Mouse (Mus musculus): ENCODE measurements around the gene 2410004P03Rik.
"Not testable (repeated sequence)": the region's sequence is repeated elsewhere in the genome, so short reads cannot be mapped to it uniquely, and the experiment has no call there.

Gene 2410004P03Rik

DNA sequence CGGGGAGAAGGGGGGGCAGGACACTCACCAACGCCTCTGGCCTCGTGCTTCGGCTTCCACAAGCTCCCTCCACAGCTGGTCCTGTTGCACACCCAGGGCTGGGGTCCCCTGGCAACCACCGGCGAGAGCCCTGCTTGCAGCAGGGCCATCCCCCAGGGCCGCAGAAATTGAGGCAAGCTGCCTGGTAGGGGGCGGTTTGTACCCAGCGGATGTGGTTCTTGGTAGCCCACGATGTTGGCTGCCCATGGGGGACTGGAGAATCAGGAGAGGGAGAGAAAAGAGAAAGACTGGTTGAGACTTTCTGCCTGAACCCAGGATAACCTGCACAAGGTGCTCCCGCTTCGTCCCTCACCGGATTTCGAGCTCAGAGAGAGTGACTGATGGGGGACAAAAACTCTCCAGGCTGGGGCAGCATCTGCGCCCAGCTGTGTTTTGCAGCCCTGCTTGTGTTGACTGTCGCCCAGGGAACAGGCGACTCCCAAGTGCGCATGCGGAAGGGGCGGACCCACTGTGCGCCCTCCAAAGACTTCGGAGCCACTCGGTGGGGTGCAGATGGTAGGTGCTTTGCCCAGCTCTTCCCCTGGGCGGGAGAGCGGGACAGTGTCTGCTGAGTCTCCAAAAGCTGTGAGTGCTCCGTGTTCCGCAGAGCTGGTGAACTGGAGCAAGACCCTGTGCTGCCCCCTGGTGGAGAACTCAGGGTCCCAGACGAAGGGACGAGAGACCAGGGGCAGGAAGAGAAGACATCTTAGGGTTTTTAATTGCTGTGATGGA is at the start of gene 2410004P03Rik:
Gene 2410004P03Rik, minus strand, starts transcription at position 628 of the 771 bp plus-strand sequence.
- DNase-seq, result peak; percentile 85

DNA sequence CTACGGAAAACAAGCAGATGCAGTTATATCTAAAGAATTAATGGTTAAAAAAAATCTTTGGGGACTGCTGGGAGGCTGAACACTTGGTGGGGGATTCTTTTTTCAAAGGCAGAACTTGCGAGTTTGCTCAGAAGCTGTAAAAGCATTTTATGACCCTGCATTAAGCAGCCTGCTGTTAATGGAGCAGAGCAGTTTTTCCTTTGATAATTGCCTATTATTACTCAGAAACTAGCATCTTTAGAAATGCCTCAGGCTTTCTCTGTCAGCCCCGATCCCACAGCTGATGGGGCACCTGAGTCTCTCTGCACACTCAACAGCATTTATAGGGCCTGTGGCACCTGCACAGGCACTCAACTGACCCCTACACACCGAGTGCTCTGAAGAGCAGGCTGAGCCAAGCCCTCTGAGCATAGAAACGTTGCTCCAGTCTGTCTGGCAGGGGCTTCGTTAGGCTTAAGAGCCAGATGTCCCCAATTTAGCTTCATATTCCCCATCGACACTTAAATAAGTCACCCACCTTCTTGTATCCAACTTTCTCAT is 49.7 kb upstream of the 2410004P03Rik start:
- DNase-seq, result no peak

DNA sequence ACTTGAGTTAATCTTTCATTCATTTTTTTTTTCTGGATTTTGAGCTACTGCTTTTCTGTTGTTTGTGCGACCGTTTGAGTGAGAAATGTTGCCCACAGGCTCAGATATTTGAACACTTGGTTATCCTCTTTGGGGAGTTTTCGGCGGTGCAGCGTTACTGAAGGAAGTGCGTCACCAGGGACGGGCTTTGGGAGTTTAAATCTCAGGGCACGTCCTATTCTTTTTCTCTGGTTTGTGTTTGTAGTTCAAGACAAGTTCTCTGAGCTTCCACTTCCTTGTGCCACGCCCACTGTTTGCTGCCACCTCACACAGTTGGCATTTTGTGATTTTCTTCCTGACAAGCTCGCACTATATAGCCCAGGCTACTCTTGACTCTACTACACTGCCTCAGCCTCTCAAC is 47.0 kb upstream of the 2410004P03Rik start:
- DNase-seq, result no peak

DNA sequence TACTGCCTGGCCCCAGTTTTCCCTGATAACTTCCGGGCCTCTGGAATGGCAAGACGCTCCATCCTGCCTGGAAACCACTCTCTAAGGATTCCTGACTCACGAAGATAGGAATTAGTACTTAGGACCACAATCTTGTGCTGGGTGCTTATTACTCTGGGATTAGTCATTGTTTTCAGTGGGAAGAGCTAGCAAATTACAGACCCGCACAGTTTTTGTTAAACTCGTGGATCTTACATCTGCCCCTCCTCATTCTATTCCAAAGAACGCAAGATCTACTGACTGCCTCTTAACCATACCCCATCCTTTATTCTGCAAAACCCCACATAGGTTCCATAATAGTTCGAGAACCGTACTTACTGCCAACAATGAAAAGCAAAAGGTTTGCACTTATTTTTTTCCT is 45.6 kb upstream of the 2410004P03Rik start:
- no peak for DNase-seq

DNA sequence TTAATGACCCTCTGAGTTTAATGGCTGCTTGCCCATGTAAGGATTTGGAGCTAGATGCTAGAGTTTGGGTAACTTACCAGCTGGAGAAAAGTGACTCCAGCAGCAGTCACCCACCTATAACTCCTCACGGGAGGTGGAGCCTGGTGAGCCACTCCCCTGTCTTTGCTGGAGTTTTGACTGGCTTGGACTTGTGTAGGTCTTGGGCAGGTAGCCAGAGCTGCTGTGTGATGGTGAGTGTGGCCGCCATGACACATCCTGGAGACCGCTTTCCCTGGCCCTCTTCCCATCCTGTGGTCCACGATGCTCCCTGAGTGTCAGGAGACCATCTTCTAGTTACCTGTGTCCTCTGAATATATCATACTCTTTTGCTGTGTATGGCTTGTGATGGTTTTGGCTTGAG is 44.2 kb upstream of the 2410004P03Rik start:
- no peak for DNase-seq

DNA sequence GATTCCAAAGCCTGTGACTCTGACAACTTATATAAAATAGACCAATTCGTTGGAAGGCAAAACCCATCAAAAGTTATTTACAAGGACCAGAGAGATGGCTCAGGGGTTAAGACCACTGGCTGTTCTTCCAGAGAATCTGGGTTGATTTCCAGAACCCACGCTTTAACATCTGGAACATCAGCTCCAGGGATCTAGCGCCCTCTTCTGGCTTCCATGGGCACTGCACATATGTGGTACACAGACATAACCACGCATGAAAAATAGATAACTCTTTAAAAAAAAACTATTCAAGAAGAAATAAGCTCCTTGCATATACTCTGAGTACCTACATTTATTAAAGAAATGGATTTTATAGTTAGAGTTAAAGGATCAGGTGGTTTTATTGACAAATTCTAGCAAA is 43.2 kb upstream of the 2410004P03Rik start:
- no peak for DNase-seq

DNA sequence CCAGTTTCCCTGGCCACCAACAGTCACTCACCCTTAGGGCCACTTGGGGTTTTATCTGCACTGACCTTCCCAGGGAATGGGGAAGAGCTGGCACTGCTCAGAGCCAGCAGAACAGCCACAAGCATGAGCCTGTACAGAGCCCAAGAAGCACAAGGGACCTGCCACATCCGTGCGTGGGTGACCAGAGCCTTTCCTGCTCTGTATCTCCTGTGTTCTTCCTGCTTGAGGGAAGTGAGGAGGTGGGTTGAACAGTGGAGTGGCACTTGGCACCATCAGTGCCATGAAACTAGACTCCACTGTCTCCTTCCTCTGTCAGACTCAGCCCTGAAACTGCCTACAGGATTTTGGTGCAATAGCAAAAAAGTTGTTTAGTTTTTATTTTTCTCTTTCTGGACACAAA is 41.1 kb upstream of the 2410004P03Rik start:
- DNase-seq, result no peak

DNA sequence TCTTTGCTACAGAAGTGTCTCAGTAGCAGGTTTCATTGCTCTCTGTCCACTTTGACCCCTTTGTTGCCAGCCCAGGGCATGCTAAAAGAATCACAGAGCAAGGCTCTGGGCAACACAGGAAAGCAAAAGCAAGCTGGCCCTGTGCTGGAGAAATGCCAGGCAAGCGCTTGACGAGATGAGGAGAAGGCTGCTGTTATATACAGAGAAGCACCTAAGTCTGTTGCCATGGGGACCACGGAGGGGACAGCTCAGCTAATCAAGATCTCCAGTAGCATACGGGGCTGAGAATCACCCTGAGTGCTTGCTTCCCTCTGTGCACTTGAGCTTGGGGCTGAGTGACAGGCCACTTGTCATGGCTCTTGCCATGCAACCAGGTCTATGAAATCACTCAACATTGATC is 39.5 kb upstream of the 2410004P03Rik start:
- DNase-seq, result no peak

DNA sequence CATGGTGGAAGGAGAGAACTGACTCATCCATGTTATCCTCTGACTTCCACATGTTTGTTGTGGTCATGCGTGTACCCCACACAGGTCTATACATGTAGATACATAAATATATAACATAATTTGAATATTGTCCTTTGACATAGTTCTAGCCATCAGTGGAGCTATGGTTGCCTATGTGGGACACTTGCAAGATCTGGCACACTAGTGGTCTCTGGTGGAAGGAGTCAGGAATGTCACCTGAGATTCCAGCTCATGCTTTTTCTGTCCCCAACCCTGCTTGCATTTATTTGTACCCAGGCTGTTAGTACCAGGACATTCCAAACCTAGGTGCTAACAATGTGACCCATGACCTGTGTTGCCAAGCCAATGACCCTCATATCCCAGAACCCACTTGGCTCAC is 38.3 kb upstream of the 2410004P03Rik start:
- no peak for DNase-seq

DNA sequence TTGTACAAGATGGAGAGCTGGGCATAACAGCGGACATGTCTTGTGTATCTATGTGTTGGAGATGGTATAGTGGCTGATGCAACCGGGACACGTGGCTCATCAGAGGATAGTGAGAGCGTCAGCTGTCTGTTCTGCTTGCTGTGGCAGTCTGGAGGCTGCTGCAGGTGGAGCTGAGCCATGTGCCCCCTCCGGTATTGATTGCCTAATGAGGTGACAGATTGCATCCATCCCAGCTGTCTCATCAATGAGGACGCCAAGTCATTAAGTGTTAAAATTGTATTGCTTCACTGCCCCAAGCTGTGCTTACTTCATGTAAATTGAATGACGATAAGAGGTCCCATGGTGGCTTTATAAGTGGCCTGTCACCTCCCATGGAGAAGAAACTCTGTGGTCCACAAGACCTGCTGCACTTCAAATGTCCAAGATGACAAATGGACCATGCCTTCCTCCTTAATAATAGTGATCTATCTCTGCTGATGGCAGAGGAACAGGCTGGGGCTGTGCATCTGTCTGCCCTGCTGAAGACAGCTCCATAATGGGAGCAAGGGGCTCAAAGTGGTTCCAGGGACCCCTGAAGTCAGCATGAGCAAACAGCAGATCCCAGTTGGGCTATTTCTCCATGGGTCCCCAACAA is 37.6 kb upstream of the 2410004P03Rik start:
- no peak for DNase-seq

DNA sequence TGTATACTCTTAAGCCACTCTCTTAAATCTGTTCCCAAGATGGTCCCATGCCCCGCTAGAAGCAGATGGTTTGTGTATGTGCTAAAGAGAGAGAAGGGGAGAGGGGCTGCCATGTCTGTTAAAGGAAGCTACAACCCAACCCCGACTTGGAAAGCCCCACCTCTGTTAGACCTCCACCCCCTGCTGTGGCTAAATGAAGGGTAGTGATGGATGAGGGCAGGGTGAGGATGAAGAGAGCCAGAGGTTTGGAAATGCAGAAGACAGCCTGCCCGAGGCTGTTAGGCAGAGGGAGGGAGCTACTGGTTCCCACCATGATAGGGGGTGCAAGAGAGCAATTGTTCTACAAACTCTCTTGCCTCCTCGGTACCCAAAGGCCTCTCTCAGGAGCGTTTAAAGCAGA is 31.8 kb upstream of the 2410004P03Rik start:
- DNase-seq, result no peak

DNA sequence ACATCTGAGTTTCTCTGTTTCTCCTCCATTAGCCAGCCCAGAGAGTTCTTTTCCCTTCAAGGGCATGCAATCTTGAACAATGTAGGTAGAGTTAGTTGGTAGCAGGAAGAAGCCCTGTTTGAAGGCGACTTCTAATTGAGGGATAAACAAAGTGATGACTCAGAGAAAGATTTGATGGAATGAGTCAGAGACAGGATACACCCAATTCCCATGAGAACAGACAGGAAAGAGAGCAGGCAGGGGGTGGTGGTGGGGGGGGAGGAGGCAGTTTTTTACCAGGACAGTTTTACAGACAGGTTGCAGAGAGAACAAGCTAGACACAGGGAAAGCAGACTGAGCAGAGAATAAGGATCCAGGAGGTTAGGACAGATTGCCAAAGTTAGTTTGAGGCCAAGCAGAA is 29.0 kb upstream of the 2410004P03Rik start:
- DNase-seq, result no peak

DNA sequence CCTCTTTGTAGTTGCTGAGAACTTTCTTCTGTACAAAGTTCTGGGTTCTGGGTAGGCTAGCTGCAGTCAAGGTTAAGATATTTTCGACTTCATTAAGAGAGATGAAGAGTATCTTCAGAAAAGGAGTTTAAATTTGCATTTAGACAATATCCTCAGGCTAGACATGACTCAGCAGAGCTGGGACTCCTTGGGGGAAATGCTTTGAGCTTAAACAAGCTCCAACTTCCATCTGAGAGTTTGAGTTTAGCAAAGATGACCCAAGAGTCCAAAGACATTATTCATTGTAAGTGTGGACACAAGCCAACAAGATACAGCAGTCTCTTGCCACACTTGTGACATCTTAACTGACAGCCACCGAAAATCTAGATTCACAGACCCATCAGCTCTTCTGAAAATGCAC is 27.9 kb upstream of the 2410004P03Rik start:
- no peak for DNase-seq

DNA sequence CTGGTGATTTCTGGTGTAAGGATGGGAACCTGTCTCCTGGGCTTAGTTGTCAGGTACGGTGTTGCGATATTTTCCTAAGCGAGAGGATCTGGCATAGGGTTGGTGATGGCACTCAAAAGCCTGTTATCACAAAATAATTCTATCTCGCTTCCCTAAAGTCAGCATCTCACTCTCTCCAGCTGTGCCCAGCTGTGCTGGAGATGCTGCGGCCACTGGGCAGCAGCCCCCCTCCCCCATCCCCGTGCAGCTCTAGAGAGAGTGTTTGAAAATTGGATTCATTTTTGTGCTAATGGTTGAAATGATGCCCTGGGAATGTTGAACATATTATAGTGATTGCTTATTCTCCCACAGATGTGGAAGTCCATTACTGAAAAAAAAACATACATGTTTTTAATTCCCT is 26.7 kb upstream of the 2410004P03Rik start:
- DNase-seq, result no peak

DNA sequence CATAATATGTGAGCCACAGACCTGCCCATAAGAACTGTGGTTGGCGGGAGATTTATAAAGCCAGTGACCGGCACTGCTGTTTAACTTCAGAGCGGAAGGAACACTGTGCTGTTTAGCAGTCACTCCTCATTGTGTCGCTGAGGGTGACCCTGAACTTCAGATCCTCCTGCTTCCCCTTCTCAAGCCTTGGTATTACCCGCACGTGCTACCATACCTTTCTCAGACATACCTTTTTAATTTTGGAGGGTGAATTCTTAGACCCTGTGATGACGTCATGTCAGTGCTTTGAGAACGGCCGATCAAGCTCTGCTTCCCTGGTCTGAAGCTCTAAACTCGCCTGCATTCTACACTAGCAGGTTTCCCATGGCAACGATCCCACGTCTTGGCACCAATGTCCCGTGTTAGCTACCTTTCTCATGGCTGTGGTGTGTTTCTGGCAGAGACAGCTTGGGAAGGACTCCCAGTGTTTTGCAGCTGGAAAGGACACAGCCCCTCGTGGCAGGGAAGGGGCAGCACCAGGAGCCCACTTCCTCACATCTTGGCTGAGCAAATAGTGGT is 25.6 kb upstream of the 2410004P03Rik start:
- no peak for DNase-seq

DNA sequence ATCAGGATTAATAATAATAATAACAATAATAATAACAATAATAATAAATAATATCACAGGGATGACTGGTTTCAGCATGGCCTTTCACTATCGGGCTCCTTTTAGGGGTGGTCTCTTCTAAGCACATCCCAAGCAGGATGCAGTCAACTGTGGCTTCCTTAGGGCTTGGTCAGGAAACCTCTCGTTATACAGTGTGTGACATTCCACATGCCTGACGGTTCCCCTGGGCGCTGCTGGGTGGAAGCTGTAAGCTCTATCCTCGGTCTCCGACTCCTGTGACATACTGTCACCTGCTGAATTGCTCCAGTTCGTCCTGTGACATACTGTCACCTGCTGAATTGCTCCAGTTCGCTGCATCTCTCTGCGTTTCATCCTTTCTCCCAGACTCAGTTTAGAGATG is 25.0 kb upstream of the 2410004P03Rik start:
- no peak for DNase-seq

DNA sequence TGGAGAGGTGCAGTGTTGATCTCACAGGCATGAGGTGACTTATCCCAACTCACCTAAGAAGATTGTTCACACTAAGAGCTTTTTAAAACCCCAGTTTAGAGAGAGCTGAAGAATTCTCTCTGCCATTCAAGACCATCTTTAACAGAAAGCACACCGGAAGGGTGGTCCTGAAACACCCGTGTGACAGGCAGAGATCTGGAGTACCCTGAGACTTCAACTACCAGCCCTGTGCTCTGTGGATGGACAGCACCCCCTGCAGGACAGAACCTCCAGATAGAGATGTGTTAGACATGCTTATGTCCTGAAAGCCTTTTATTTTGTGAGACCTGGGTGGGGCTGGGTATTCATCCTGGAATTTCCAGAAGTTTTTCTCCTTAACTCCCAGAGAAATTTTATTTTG is 23.6 kb upstream of the 2410004P03Rik start:
- DNase-seq, result peak; percentile 37

DNA sequence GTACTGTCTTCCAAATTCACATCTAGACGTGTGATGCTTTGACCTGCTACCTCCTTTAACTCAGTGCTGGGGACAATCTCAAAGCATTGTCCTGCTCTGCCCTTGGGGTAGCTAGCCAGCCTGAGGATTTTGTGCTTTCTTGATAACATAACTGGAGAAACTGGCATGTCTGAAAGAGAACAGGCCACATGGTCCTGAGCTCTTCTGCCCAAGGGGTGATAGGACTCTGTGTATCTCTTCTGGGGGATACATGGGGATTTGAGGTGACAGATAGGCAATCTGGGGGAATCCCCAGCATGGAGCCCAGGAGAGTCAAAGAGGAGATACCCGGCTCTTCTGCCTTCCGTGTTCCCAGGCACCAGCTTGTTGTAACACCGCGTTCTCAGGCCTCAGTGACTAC is 23.1 kb upstream of the 2410004P03Rik start:
- no peak for DNase-seq

DNA sequence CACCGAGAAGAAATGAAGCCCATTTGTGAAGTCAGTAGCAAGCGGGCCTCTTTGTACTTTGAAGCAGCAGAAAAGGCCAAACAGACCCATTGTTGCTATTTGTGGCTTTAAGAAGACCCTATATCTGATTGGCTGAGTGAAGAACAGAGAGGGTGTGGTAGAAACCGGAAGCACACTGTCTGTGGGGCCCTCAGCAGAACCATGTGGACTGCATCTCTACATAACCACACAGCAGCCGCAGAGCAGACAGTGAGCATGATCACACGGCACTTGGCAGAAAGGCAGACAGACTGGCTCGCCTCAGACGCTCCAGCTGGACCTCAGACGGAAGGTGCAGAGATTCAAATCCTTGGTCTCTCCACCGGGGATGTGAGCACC is 21.9 kb upstream of the 2410004P03Rik start:
- no peak for DNase-seq

DNA sequence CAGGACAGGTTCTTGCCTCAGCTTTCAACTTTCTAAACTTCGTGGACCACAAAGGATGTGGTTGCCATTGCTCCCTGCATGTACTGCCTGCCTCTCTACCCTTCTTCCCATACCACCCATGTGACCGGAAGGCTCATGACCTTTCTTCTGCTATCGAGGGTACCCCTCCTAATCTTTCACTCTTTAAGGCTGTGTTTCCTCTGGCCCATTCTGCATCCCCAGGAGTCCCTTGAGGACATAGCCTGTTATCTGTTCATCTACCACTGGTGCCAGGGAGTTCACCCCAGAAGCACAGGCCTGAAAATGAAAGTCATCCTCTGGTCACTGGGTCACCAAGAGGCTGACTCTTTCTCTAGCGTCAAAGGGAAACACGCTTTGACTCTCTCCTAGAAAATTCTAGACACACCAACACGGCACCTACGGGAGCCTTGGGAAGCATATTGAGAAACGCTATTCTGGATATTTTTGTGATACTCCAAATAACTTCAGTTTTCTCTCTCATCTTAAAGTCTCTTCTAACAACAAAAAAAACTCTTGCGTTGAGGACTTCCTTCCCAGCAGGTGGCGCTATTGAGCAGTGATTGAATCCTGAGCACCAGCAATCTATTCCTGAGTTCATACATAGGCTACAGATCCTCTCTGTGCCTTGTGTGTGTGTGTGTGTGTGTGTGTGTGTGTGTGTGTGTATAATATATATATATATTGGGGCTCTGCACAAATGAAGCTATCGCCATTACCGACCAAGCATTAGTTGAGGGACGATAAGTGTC is 21.4 kb upstream of the 2410004P03Rik start:
- DNase-seq, result peak; percentile 91

DNA sequence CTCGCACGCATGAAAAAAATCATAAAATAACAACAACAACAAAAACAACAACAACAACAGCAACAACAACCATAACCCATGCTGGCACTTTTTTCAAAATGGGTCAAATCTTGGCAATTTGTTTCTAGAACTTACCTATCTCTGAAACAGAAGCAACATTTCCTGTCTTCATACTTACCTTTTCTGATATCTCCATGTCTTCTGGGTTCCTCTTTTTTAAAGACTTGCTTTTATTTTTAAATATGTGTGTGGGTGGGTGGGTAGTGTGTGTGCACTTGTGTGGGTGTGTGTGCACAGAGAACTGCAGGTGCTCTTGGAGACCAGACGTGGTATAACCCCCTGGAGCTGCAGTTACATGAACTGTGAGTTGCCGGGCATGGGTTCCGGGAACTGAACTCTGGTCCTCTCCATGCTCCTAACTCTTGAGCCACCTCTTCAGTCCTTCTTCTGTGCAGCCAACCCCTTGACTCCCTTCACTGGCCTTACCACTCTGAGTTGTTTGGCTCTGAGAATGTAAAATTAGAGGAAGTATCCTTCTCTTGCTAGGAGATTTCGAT is 13.1 kb upstream of the 2410004P03Rik start:
- DNase-seq, result no peak

DNA sequence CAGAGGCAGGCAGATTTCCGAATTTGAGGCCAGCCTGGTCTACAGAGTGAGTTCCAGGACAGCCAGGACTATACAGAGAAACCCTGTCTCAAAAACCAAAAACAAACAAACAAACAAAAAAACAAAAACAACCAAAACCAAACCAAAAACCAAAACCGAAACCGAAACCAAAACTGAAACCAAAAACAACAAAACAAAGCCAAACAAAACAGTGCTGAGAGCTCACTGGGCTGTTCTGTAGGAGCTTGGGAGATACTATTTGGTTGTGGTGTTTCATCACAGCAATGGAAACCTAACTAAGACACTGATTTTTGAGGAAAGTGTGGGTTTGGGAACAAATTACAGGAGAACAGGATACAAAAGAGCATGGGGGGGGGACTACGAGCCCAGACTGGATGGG is 10.6 kb upstream of the 2410004P03Rik start:
- no peak for DNase-seq

DNA sequence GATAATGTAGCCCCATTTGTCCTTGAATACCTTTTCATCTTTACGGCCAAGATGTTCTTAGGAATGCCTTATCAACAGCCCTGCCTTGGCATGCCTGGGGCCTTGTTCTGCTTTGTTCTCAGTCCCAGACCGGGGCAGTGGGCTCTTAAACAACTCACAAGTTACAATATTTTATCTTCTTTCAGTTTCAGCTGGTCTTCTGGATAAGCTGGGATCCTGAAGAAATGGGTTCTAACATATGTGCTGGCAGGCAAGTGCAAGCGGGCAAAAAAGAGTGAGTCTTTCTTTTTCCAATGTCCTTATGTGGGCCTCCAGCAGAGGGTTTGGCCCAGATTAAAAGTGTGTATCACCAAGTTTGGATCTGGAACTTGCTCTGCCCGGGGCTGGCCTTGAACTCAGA is 9.6 kb upstream of the 2410004P03Rik start:
- DNase-seq, result not testable (repeated sequence)

All from embryo, embryonic 11 days (tissue).